Mouse (Mus musculus): ENCODE results near the gene Dlg2. TPM values are rescaled to one million over a fixed set of nuclear protein-coding genes. Genes with fewer than 3 reads are reported as not detected.

Gene Dlg2
- total RNA-seq, 2 experiments from 2014 or later, result 40.3 to 65.7 TPM

DNA sequence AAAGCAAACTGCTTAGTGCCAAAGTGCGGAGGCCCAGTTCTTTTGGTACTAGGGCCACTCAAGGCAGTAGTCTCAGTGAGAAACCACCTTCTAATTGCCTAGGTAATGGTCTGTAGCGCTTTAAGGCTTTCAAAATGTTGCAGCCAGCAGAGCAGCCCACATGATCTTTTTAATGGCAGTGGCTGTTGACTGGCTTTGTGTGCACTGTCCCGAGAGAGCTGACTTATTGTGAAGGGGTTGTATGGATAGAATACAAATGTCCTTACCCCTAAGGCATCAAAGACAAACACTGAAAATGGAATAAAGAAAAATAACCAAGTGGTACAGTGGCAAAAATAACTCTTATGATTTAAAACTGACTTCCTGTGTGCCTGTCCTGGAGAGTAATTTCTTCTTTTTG, 1443.3 kb downstream of the Dlg2 start:
- no peak for DNase-seq

DNA sequence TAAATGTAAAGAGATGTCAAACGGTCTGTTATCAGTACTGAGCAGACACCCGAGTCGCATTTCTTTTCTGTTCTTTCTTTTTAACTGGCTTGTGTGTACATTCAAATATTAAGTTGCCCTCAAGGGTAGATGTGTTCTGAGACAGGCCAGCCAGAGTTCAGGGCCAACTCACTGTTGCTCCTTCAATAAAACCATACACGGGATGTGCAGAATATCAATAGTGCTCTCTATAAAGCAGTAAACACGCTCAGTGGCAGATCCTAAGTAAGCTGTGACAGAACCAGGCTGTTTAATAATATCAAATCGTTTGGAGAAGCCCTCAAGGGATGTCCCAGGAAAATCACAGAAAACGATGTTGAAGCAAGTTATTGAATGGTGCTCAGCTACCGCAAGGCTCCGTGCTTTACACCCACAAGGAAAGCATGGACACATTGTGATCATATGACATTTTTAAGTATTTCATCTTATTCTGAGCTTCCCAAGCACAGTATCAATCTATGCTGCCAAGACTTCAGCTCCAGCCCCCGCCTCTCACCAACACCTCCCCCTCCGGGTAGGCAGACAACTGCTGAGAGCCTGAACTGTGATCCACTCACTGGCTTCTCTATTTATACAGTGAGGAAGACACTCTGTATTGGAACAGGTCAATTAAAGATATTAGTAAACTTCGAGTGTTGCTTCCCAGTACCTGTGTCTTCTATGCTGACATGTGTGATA, 1458.6 kb downstream of the Dlg2 start:
- DNase-seq, result no peak

DNA sequence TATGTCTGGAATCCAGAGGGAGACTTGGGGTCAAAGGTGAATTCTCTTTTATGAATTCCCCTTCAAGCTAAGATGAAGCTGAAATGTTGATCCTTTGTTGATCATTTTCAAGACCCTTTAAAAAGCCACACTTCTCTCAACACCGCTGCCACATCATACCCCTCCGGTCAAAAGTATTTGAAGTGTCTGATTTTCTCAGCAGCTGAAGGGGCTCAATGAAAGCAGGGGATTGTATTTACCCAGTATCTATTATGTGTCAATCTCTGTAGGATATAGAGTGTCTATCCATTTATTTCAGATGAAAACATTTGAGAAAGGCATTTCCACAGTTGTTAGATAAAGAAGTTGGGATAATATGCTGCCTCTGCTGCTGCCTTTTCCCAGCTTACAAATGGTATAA, 1459.7 kb downstream of the Dlg2 start:
- no peak for DNase-seq

DNA sequence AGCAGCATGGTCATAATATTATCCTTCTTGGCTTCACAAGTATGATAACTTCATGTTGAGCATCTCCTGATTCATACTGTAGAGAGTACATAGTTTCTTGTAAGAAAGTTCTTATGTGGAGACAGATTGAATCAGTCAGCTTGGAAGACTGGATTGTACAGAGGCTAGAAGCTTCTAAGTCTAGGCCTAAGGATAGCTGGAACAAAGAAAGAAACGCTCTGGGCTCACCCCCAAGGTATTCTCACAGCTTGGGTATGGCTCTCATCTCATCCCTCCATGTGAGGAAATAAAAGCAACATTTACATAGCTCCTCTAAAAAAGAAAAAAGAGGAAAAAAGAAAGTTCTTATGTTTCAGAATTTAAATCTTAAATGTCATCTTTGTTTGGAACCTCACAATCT, 1466.8 kb downstream of the Dlg2 start:
- DNase-seq, result no peak

DNA sequence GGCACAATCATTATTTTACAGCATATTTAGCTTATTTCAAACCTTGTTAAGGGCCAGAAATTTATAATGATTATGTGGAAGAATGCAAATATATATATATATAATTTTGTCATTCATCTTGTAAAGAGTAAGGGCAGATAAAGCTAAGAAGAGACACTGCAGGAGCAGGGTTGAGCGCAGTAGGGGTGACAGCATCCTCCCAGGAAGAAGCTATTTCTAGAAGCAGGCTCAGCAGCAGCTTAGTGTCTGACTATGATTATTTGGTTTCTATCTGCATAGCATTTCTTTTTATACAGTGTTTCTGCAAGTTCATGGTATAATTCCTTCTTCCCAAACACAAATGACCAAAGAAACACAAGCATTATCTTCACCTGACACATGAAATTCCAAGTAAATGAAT, 1479.1 kb downstream of the Dlg2 start:
- DNase-seq, result no peak

DNA sequence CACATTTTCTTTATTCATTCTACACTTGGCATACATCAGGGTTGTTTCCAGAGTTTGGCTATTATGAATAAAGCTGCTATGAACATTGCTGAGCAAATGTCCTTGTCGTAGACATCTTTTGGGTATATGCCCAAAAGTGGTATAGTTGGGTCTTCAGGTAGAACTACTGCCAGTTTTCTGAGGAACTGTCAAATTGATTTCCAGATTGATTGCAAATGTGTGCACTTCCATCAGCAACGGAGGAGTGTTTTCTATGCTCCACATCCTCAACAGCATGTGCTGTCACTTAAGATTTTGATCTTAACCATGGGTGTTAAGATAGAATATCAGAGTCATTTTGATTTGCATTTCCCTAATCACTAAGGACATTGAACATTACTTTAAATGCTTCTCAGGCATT, 1486.5 kb downstream of the Dlg2 start:
- DNase-seq, result no peak

DNA sequence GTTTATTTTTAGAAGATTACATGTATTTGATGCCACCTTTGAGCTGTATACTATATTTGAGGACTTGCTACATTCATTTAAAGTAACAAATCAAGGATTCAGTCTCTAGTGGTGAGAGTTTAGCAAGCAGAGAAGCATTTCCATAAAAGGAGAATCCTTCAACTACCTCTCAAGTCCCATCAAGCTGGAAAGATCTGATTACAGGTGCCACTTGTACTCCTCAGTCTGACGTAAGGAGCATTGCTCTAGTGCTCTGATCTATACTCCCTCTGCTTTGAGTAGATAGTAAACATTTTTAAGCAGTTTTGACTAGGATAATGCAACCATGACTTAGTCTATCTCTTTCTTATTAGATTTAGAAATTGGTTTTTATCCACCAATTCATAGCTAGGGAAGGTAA, 1496.5 kb downstream of the Dlg2 start:
- no peak for DNase-seq

DNA sequence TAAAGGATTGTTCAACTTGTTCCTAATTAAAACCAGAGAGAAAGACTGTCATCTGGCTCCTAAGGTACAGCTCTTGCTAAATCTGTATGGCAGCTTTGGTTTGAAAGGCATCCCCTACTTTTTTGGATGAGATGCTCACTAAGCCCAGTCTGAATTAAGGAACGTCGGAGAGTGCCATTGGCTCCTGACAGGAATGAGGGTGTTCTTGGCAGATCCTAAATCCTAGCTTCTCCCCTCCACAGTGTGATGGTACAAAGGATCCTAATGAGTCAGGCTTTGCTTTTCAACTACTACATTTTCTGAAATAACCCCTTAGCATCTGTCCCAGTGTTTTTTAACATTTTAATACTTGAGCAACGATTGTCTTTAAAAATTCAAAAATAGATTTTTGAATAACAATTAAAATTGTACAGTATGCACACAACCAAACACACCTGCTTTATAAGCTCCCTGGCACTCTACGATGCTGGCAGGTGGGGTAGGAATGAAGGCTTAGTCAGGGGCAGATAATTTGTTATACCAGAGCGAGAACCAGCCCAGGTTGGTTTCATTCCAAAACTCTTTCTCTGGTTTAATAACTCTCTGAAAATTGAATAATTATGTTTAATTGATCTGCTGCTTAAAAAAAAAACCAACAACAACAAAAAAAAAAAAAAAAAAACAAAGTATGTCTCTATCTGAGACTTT, 1527.4 kb downstream of the Dlg2 start:
- DNase-seq, result no peak

DNA sequence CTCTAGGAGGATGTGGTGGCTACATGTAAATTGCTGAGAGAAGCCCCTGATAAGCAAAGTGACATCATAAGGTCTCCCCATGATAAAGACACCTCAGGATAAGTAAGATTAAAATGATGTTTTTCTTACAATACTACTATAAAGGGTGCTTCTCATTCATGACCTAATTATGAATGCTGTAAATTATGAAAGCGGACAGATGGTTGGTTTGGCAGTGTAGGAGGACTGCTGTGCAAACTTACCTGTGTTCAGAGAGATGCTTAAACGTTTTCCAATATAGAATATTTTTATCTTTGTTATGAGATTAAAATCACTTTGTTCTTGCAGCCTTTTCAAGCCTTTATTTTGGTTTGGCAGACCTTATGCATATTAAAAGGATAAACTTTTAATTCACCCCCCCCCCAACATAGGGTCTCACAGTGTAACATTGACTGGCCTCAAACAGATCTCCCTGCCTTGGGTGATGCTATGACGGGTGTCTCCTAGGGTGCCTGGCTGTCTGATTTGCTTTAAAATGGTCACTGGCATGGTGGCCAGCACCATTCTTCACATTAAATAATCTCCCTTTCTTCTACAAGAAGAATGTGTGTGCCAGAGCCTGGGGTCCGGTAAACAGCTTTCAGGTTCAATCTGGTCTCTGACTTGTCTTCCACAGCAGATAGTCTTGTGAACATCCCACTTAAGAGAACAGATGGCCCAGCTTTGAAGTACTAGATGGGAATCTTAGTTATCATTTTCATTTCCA, 1529.4 kb downstream of the Dlg2 start:
- no peak for DNase-seq

DNA sequence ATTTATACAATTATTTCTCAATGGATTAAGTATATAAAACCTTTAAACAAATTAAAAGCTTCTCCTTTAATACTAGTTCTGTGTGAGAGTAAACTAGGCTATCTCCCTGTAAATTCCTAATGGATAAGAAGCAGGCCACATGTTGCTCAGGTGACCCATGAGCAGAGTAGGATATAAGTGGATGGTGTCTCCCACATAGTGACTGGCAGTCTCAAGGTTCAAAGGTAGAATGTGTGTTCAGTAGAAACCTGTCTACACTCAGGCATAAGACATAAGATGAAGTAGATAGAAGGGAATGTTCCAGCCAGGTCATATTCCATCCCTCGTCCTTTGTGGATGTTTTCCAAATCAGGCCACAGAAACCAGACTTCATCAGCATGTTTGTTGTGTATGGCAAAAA, 1532.2 kb downstream of the Dlg2 start:
- DNase-seq, result no peak

DNA sequence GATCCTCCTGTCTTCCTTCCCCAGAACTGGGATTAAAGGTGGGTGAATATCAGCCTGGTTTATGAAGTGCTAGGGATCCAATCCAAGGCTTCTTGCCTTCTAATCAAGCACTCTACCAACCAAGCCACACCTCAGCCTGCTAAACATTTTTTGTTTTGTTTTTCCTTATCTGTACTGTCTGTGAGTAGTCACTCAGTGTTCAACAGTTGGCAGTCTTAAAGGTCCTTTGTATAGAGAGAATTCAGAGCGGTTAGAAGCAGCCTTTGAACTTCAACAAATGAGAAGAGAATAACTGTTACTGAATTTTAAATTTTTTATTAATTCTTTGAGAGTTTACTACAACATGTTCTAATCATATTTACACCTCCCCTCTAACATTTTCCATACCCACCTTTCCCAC, 1548.5 kb downstream of the Dlg2 start:
- DNase-seq, result no peak

DNA sequence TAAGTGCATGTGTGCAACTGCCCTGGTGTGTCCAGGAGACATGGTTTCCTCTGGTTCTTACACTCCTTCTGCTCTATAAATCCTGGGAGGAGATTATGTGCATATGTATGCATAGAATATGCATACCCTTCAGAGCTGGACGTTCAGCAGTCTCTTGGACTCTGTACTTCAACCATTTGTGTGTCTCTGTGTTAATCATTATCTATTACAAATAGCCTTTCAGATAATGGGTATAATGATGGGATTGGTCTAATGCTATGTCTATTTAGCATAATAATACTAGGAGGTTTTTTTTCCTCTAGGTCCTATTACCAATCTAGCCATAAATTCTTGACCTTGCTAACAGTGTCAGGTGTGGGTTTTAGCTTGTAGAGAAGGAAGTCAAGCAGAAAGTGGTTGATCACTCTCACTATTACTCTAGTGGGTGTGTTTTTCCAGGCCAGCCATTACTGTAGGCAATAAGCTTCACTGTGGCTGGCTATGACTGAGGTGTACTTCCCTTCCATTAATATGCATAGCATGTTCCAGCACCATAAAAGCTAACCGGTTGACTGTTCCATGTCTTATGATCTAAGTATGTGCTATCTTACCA, 1549.1 kb downstream of the Dlg2 start:
- DNase-seq, result no peak

DNA sequence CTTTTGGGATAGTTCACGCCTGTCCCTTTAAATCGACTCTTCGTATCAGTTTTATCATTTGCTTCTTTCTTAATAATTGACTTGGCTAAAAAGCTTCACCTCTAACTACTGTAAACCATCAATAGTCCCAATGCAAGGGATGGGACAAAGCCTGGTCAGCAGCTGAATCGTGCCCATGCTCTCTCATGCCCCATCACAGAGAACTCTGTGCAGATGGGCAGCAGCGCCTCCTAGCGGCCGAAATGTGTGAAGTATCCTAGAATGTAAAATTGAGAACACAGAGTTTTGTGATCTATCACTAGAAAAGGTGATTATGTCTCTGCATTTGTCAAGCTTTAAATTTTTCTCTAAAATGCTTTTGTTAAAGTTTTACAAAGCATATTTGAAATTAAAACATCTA, 1550.6 kb downstream of the Dlg2 start:
- DNase-seq, result peak; percentile 85

DNA sequence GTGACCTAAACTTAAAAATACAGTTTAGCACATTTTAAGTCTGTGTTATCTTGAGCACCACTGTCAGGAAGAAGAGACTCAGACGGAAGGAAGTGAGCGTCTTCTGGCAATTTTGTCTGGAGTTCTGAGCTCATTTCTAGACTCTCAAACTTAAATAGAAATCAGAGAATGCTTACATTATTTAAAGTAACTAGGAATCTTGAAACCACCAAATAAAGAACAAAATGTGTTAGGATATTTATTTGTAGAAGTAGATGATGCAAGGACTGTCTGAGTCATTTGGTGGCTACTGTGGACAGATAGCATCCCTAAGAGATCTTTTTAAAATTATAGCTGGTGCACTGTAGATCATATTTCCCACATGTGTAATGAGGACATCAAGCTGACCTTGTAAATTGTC, 1557.8 kb downstream of the Dlg2 start:
- DNase-seq, result no peak

DNA sequence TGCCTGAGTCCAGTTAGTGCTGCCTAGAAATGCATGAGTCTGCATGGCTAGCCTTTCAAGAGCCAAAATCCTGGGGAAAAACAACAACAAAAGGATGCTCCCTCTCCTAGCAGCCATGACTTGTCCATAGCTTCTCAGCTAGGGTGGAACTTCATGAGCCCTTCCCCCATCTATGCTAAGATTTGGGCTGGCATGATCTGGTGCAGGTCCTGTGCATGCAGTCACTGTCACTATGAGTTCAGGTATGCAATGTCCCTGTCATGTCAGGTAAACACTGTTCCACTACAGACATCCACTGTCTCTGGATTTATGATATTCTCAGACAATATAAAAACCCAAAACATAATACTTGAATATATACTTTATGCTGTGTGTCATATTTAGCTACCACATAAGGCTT, 1563.7 kb downstream of the Dlg2 start:
- DNase-seq, result no peak

DNA sequence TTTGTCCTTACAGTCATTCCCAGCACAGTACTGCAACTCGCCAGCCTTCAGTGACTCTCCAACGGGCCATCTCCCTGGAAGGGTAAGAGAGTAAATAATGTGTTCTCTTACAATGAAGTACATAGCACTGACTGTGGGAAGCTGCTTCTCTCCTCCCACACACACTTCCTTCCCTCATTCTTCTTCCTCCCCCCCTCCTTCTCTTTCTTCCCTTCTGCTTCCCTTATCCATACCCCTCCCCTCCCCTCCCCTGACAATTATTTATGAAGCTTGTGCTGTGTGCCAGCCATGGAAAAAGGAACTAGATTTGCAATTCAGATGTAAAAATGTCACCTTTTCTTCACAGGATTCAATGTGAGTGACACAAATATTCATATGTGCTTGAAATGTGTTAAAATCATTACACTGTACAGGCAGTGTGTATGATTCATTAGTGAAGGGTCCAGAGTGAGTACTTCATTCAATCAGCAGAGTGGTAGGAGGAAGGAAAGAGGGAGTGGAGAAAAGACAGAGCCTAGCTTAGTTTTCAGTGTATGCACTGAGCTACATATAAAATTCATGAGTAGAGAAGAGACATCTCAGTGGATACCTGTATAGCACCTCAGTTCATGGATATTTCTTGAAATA, 1564.4 kb downstream of the Dlg2 start:
- DNase-seq, result no peak

DNA sequence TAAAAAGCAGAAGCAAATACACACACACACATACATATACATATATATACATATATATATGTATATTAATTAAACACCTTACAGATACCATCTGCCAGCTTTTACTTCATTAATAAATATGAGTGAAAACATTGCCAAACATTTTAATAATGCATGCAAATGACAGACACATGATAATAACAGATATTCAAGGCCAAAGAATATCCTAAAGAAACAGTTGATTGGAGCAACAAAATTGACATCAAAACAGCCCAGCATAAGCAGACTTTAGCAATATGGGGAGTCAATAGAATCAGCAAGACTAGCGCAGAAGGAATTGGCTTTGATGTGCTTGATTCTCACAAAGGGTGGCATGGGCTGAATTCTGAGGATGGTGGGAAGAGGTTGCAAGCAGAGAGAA, 1568.5 kb downstream of the Dlg2 start:
- DNase-seq, result no peak

DNA sequence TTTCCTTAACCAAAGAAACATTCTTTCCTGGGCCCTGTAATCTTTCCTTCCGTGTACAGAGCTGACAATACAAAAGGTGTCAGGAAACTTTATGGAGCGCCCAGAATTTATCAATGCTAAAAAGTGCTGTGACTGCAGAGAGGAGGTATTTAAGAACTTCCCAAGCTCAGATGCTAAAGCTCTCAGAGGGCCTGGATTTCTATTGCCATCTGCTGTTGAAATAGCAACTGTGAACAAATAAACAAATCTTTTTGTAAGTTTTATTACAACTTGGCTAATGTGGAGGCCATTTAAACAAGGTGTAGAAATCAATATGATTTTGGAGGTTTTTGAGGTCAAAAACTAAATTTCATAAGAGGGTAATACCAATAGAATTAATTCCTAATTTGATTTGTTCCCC, 1570.8 kb downstream of the Dlg2 start:
- DNase-seq, result no peak

DNA sequence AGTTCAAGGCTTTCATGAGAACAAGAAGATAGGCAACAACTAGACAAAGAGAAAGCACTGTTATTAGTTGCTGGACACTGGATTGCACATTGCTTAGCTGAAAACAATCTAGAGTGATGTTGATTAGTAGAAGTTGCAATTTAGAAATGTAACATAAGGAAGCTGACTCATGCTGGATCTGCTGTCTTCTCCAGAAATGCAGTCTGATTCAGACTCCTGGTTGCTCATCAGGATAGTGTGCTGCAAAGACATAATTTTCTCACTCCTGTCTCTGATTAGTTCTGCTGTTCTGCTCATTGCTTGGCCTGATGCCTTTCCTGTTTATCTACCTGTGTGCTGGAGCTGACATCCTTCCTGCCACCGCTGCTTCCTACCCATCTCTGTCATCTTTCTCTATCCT, 1572.4 kb downstream of the Dlg2 start:
- no peak for DNase-seq

DNA sequence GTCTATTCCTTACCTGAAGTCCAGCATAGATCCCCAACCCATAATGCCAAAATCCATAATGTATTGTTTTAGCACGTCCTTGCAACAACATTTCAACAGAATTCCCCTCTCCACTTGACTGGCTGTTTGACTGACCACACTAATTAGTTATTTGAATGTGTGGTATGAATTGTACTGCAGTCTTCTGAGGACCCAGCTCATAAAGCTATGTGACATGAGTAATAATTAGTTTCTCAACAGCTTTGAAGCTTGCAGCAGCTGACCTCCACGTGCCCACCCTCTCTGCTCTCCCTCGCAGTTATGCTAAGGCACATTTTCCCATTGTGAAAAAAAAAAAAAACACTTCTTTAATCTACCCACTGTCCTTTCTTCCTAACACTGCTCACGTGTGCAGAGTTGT, 1590.4 kb downstream of the Dlg2 start:
- DNase-seq, result no peak

DNA sequence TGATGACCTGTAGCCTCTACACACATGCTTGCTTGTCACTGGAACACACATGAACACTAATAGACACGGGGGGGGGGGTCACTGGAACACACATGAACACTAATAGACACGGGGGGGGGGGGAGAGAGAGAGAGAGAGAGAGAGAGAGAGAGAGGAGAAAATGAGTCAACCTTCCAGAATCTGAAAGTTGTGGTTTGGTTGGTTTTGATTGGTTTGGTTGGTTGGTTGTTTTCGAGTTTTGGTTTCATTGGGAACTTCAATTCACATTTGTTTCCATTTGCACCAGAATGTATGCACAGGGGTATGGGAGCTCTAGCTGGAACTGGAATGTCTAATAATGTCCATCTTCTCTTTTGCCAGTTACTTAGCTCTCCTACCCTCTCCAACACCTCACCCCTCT, 1611.0 kb downstream of the Dlg2 start:
- no peak for DNase-seq

DNA sequence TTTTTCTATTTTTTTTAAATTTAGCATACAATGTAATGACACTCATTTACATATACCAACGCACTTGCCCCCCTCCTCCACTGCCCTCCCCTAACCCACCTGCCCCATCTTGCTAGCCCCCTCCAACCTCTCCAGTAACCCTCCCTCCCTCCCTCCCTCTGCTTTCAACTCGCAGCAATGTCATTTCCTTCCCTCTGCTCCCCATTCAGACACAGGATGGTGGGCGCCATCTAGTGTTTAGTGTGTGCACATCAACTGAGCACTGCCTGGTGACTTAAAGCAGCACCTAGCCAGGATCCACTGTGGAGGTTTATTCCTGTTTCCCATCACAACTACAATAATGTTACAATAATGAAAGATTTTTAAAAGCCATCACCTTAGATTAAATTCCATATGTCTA, 1617.4 kb downstream of the Dlg2 start:
- peak; percentile 75 for DNase-seq

DNA sequence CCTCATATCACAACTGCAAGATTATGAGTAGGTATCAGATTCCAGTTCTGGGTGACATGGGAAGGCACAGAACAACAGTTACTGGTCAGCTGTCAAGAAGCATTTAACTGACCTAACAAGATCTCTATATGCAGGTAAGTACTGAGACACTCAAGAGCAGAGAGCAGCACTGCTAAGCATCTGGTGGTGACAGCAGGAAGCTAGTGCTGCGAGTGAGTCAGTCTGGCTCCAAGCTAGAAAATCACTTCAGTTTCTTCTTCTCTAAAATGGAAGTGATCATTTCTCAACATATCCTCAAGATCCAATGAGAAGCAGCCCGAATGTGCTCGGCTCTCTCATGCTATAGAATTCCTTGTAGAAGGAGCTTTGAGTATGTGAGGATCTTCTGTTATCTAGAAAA, 1618.7 kb downstream of the Dlg2 start:
- no peak for DNase-seq

All from adrenal gland, postnatal 10 days (tissue).